Mouse (Mus musculus) small intestine, adult 2 months (tissue): ENCODE data around the gene Atp1a3.

ENCODE experiments used
- CTCF ChIP-seq: fragments of 200-500 bp; IDR thresholded peaks from 2 replicates; pipeline ENCODE4 v1.5.1; 2012; ENCODE audit warnings: low read depth, mild to moderate bottlenecking, control low read depth, inconsistent platforms, low read length, moderate library complexity, mixed read lengths; ENCODE audit not compliant: insufficient replicate concordance, insufficient read length; ENCODE audit errors: extremely low read depth
- POLR2A ChIP-seq: fragments of 200-500 bp; IDR thresholded peaks from 2 replicates; pipeline ENCODE4 v1.6.1; 2012; ENCODE audit warnings: low read depth, mild to moderate bottlenecking, control low read depth, inconsistent platforms, low read length, moderate library complexity

DNA sequence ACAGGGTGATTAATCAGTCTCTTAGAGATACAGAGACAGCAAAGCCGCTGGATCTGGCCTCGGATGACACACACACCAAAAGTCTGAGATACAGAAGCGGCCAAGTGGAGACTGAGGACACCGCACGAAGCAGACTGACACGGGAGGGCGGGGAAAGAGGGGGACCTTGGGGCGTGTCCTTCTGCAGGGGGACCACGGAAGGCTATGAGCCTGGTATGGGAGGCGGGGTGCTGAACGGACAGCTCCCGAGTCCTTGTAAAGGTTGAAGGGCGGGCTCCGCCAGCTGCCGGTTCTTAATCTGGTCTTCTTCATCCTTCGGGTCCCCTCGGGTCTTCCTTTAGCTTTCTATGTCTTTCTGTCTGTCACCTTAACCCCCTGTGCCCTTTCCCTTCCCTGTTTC lies 2.9 kb upstream of the Atp1a3 start:
- no peak for TF ChIP-seq CTCF
- TF ChIP-seq POLR2A: no peak
